Mouse (Mus musculus): ENCODE measurements at regions not wholly inside any gene's neighbourhood (a gene's known extent, or its start where the extent isn't known, plus 50 kb on each side); places are given as distances from the start of the nearest gene placed in this dataset.

GRCm38 (mm10) chr13:99057293-99057588 is 72.9 kb upstream of the 1700024P04Rik start:
- DNase-seq, result no peak

GRCm38 (mm10) chr13:99056432-99057292 is 72.3 kb upstream of the 1700024P04Rik start:
- peak; percentile 45 to 52 for DNase-seq

GRCm38 (mm10) chr13:99055609-99056321 is 71.4 kb upstream of the 1700024P04Rik start:
- peak; percentile 74 to 78 for DNase-seq

GRCm38 (mm10) chr13:99052076-99052475 is 67.7 kb upstream of the 1700024P04Rik start:
- no peak for DNase-seq

- DNase-seq, result no peak
Measured at GRCm38 (mm10) chr13:99049699-99050098, 65.3 kb upstream of the 1700024P04Rik start.

- DNase-seq, result no peak
Measured at GRCm38 (mm10) chr13:99048651-99049100, 64.3 kb upstream of the 1700024P04Rik start.

GRCm38 (mm10) chr13:99047219-99047618 is 62.9 kb upstream of the 1700024P04Rik start:
- DNase-seq, result no peak

- DNase-seq, result no peak
Measured at GRCm38 (mm10) chr13:99046737-99047136, 62.4 kb upstream of the 1700024P04Rik start.

GRCm38 (mm10) chr13:99042086-99042485 is 57.7 kb upstream of the 1700024P04Rik start:
- DNase-seq, result no peak

- DNase-seq, result no peak
Measured at GRCm38 (mm10) chr13:99041256-99041655, 56.9 kb upstream of the 1700024P04Rik start.

GRCm38 (mm10) chr13:99040846-99041245 is 56.5 kb upstream of the 1700024P04Rik start:
- no peak for DNase-seq

GRCm38 (mm10) chr13:99040171-99040570 is 55.8 kb upstream of the 1700024P04Rik start:
- DNase-seq, result no peak

- DNase-seq, result no peak
Measured at GRCm38 (mm10) chr13:99039063-99039385, 54.7 kb upstream of the 1700024P04Rik start.

- DNase-seq, result no peak
Measured at GRCm38 (mm10) chr13:99038198-99039062, 54.1 kb upstream of the 1700024P04Rik start.

GRCm38 (mm10) chr13:99037131-99037530 is 52.8 kb upstream of the 1700024P04Rik start:
- no peak for DNase-seq

All from heart, adult 18-20 months (tissue).